Mouse (Mus musculus) heart, postnatal 0 days (tissue): ENCODE measurements around the gene Stat5a. TPM values are rescaled to one million over a fixed set of nuclear protein-coding genes. Genes with fewer than 3 reads are reported as not detected.
A peak's percentile ranks its signal among the peaks of the same experiment; 100 is the strongest.

Experiments
- ATAC-seq: fragments of 200-750 bp; cut with Nextera tagmentation; 2 replicates; pipeline ENCODE4 v1.8.0; 2017; ENCODE audit warnings: low read depth, moderate number of reproducible peaks, moderate library complexity; ENCODE audit not compliant: insufficient read depth
- DNase-seq: peaks from one replicate; pipeline ENCODE4 v3.0.0-alpha.2; 2016; ENCODE audit warnings: low spot score
- H3K27ac ChIP-seq: fragments of 300-500 bp; sonication (generic); 2 replicates; pipeline ENCODE4 v1.5.1; 2014; ENCODE audit warnings: low read depth, mild to moderate bottlenecking
- H3K27me3 ChIP-seq: fragments of 300-500 bp; sonication (generic); 2 replicates; pipeline ENCODE4 v1.6.1; 2014; ENCODE audit warnings: low read length, mixed read lengths; ENCODE audit not compliant: control insufficient read depth, insufficient read depth
- H3K36me3 ChIP-seq: fragments of 300-500 bp; sonication (generic); replicated peaks from 2 replicates; pipeline ENCODE4 v1.6.1; 2014; ENCODE audit warnings: low read length, mixed read lengths; ENCODE audit not compliant: control insufficient read depth, insufficient read depth
- H3K4me1 ChIP-seq: fragments of 300-500 bp; sonication (generic); 2 replicates; pipeline ENCODE4 v1.6.1; 2014; ENCODE audit warnings: antibody characterized with exemption; ENCODE audit not compliant: control insufficient read depth, insufficient read depth
- H3K4me2 ChIP-seq: fragments of 300-500 bp; sonication (generic); 2 replicates; pipeline ENCODE4 v1.6.1; 2014; ENCODE audit warnings: low read depth, mild to moderate bottlenecking, low read length, moderate library complexity
- H3K4me3 ChIP-seq: fragments of 300-500 bp; sonication (generic); 2 replicates; pipeline ENCODE4 v1.5.1; 2014; ENCODE audit warnings: low read depth, low read length
- H3K9ac ChIP-seq: fragments of 300-500 bp; sonication (generic); replicated peaks from 2 replicates; pipeline ENCODE4 v1.6.1; 2014; ENCODE audit warnings: low read depth, low read length, mixed read lengths
- H3K9me3 ChIP-seq: fragments of 300-500 bp; sonication (generic); replicated peaks from 2 replicates; pipeline ENCODE4 v1.6.1; 2016; ENCODE audit warnings: low read length; ENCODE audit not compliant: control insufficient read depth
- CTCF ChIP-seq: IDR thresholded peaks from 2 replicates; pipeline ENCODE4 v1.5.1; 2016; ENCODE audit warnings: antibody characterized with exemption, control low read depth, low read depth
- EP300 ChIP-seq: IDR thresholded peaks from 2 replicates; pipeline ENCODE4 v1.6.1; 2016; ENCODE audit warnings: antibody characterized with exemption, low read depth
- WGBS: fragments of 180-500 bp; shearing (Covaris S2); extraction: QIAGEN DNeasy Blood & Tissue Kit; methylation state at CpG from one replicate; pipeline ENCODE4 v1.1.7; 2014; 5-methylcytosine and 5-hydroxymethylcytosine counted together
- polyA plus RNA-seq: library from polyadenylated mRNA; unstranded; fragments of >200 nt; fragmentation: Nextera tagmentation; extraction: Ambion mirVana; gene quantifications from 2 replicates; pipeline ENCODE4 v1.2.1, GENCODE M21; 2015
- total RNA-seq: library from RNA; depleted of rRNA; stranded (reverse); fragments of >200 nt; gene quantifications from 2 replicates; pipeline ENCODE4 v1.2.3, GENCODE M21; 2014; ENCODE audit warnings: low replicate concordance

Gene Stat5a
- total and polyA plus RNA-seq, 2 experiments from 2014 or later: 11.7 to 12.6 TPM

GRCm38 (mm10) chr11:100836923-100837702 is 22.0 kb upstream of the Stat5a start:
- Histone ChIP-seq H3K9ac (no peak overlapping the region), H3K4me3 (no peak overlapping the region), H3K4me2 (no peak overlapping the region), H3K27me3 (no peaks in the 10 kb centered on the region), H3K36me3 (no peaks in the 10 kb centered on the region), H3K27ac (no peak overlapping the region), H3K4me1 (peaks cover 13% of the 10 kb centered on the region; the same call in 1 of the 2 replicates), H3K9me3 (no peaks in the 10 kb centered on the region)
- ATAC-seq (no peak), DNase-seq (no peak)
- WGBS: 85% methylated on average over 9 of the region's 9 CpGs
- TF ChIP-seq CTCF: peak; percentile 32; the same call in 1 of the 2 replicates
- TF ChIP-seq EP300: no peak

GRCm38 (mm10) chr11:100838894-100839293 is 20.3 kb upstream of the Stat5a start:
- 89% methylated on average over 9 of the region's 9 CpGs for WGBS
- TF ChIP-seq EP300 (no peak), CTCF (no peak)

GRCm38 (mm10) chr11:100839523-100839922 is 19.6 kb upstream of the Stat5a start:
- ATAC-seq (no peak), DNase-seq (no peak)
- no peak for TF ChIP-seq EP300
- TF ChIP-seq CTCF: no peak
- H3K4me3 ChIP-seq: no peak overlapping the region
- H3K9ac ChIP-seq: no peak overlapping the region
- peaks cover 11% of the 10 kb centered on the region; the same call in 1 of the 2 replicates for H3K4me1 ChIP-seq
- no peaks in the 10 kb centered on the region for H3K27me3 ChIP-seq
- peak overlapping the region; percentile 51 for H3K27ac ChIP-seq
- H3K36me3 ChIP-seq: no peaks in the 10 kb centered on the region
- H3K4me2 ChIP-seq: no peak overlapping the region
- no peaks in the 10 kb centered on the region for H3K9me3 ChIP-seq
- WGBS: 53% methylated on average over 8 of the region's 8 CpGs

More at GRCm38 (mm10) chr11:100838894-100839293, 20.3 kb upstream of the Stat5a start:
- DNase-seq: no peak
- Histone ChIP-seq H3K36me3 (no peaks in the 10 kb centered on the region), H3K4me1 (peaks cover 7% of the 10 kb centered on the region; the same call in 1 of the 2 replicates), H3K9ac (no peak overlapping the region), H3K27me3 (no peaks in the 10 kb centered on the region), H3K4me3 (no peak overlapping the region), H3K27ac (no peak overlapping the region), H3K4me2 (no peak overlapping the region), H3K9me3 (no peaks in the 10 kb centered on the region)
- ATAC-seq: no peak

- Histone ChIP-seq H3K27me3 (no peaks in the 10 kb centered on the region), H3K9me3 (no peaks in the 10 kb centered on the region), H3K4me1 (peaks cover 11% of the 10 kb centered on the region; the same call in 1 of the 2 replicates), H3K4me2 (peak overlapping the region; percentile 24; the same call in 1 of the 2 replicates), H3K4me3 (no peak overlapping the region), H3K9ac (no peak overlapping the region), H3K27ac (peak overlapping the region; percentile 16), H3K36me3 (no peaks in the 10 kb centered on the region)
- no peak for TF ChIP-seq CTCF
- TF ChIP-seq EP300: no peak
- WGBS: 36% methylated on average over 12 of the region's 12 CpGs
- ATAC-seq: no peak
- no peak for DNase-seq
These were observed 18.3 kb upstream of the Stat5a start for GRCm38 (mm10) chr11:100840866-100841265.

GRCm38 (mm10) chr11:100842025-100842424 is 17.1 kb upstream of the Stat5a start:
- Histone ChIP-seq H3K4me1 (peaks cover 11% of the 10 kb centered on the region; the same call in 1 of the 2 replicates), H3K27me3 (no peaks in the 10 kb centered on the region), H3K27ac (no peak overlapping the region), H3K9me3 (no peaks in the 10 kb centered on the region), H3K4me2 (no peak overlapping the region), H3K4me3 (no peak overlapping the region), H3K36me3 (no peaks in the 10 kb centered on the region), H3K9ac (no peak overlapping the region)
- WGBS: 89% methylated on average over 7 of the region's 7 CpGs
- TF ChIP-seq CTCF (no peak), EP300 (no peak)
- ATAC-seq (no peak), DNase-seq (no peak)
